15 mouse cellular contexts compared by ENCODE assay signal in genomic region chr1:92405131-92405530, GRCm38 (mm10).
DNase-seq lines count a peak whose midpoint lies in the region; TF ChIP-seq lines count a peak whose summit lies in the region.
"Had no signal": no experiment of that assay in that cellular context is flagged by ENCODE, and none has a peak within 500 bp of the region (broad histone marks: within the 10 kb centered on the region; RNA-seq: fewer than 3 reads in every experiment).

No protein-coding gene starts in this region.

- no peak for TF ChIP-seq EP300 in ES-Bruce4 (IDR thresholded peaks at IDR 0.05; ENCODE audit: insufficient read depth, low read depth, low read length)

- no peak for DNase-seq in gastrocnemius, adult 2 months
- no peak for DNase-seq in gastrocnemius, postnatal 36 days
- peak; percentile 8 for DNase-seq in layer of hippocampus, adult 9-10 months (ENCODE audit: low spot score)
- DNase-seq in layer of hippocampus, postnatal 25 days (ENCODE audit: extremely low spot score in 1 of 2, low spot score in 1 of 2): no peak
- no peak for DNase-seq in thymus, postnatal 0 days (ENCODE audit: low spot score)
- no peak for DNase-seq in gastrocnemius, postnatal 14 days
- DNase-seq: adrenal gland, postnatal 36 days; cerebellum, adult 2 months; kidney, postnatal 25 days; liver, embryonic 13.5 days; thymus, postnatal 4 days had no signal

- H3K36me3 ChIP-seq in ES-Bruce4 (ENCODE audit: control insufficient read depth, insufficient read depth, low read length, poor library complexity, severe bottlenecking): no peaks in the 10 kb centered on the region
- H3K36me3 ChIP-seq: forebrain, embryonic 10.5 days; liver, embryonic 13.5 days; stomach, embryonic 15.5 days had no signal

- no peak overlapping the region for H3K9ac ChIP-seq in ES-Bruce4 (ENCODE audit: low read depth, poor library complexity, severe bottlenecking)
- H3K9ac ChIP-seq: liver, embryonic 13.5 days; stomach, embryonic 15.5 days had no signal

- TF ChIP-seq CTCF in gastrocnemius, adult 2 months (IDR thresholded peaks at IDR 0.05): peak; percentile 24; the same call in 1 of the 2 replicates
- peak; percentile 0 for TF ChIP-seq CTCF in ES-Bruce4 (IDR thresholded peaks at IDR 0.05; ENCODE audit: low read depth, low read length)
- peak; percentile 45 for TF ChIP-seq CTCF in cortical plate, adult 2 months (IDR thresholded peaks at IDR 0.05; ENCODE audit: extremely low read depth, insufficient read depth, low read length)

- intact Hi-C loops in gastrocnemius, adult 2 months (cut with DNase I): no loop called here
- intact Hi-C loops in gastrocnemius, postnatal 36 days (cut with DNase I): no loop called here
- intact Hi-C loops in gastrocnemius, postnatal 14 days (cut with DNase I; ENCODE audit: low total_unique reads): no loop called here

- H3K4me1 ChIP-seq in ES-Bruce4 (ENCODE audit: control insufficient read depth, insufficient read depth, low read length): no peaks in the 10 kb centered on the region
- peaks cover 3% of the 10 kb centered on the region for H3K4me1 ChIP-seq in cortical plate, adult 2 months (ENCODE audit: control insufficient read depth, insufficient read depth, low read length)
- H3K4me1 ChIP-seq: forebrain, embryonic 10.5 days; liver, embryonic 13.5 days; stomach, embryonic 15.5 days had no signal

- no peak for TF ChIP-seq POLR2A in ES-Bruce4 (IDR thresholded peaks at IDR 0.05; ENCODE audit: insufficient read depth, low read length)
- TF ChIP-seq POLR2A in cortical plate, adult 2 months (IDR thresholded peaks at IDR 0.05; ENCODE audit: extremely low read depth, insufficient read depth, low read length): no peak

- no peak overlapping the region for H3K4me3 ChIP-seq in gastrocnemius, adult 2 months
- no peak overlapping the region for H3K4me3 ChIP-seq in ES-Bruce4 (ENCODE audit: low read depth, low read length)
- H3K4me3 ChIP-seq in cortical plate, adult 2 months (ENCODE audit: insufficient read depth, low read length): no peak overlapping the region
- H3K4me3 ChIP-seq: forebrain, embryonic 10.5 days; liver, embryonic 13.5 days; stomach, embryonic 15.5 days had no signal

- no peaks in the 10 kb centered on the region for H3K27me3 ChIP-seq in ES-Bruce4 (ENCODE audit: control insufficient read depth, insufficient read depth, low read length, poor library complexity, severe bottlenecking)
- H3K27me3 ChIP-seq: liver, embryonic 13.5 days; stomach, embryonic 15.5 days had no signal

- H3K9me3 ChIP-seq in ES-Bruce4 (replicated peaks; ENCODE audit: control insufficient read depth, insufficient read depth, low read length, poor library complexity, severe bottlenecking): no peaks in the 10 kb centered on the region
- H3K9me3 ChIP-seq: forebrain, embryonic 10.5 days; liver, embryonic 13.5 days; stomach, embryonic 15.5 days had no signal

- no peak overlapping the region; the same call in 1 of the 2 replicates for H3K27ac ChIP-seq in gastrocnemius, adult 2 months
- H3K27ac ChIP-seq in ES-Bruce4 (ENCODE audit: insufficient read depth, low read length): no peak overlapping the region
- H3K27ac ChIP-seq in cortical plate, adult 2 months (ENCODE audit: insufficient read depth, low read length): no peak overlapping the region
- H3K27ac ChIP-seq: forebrain, embryonic 10.5 days; liver, embryonic 13.5 days; stomach, embryonic 15.5 days had no signal
